Mouse (Mus musculus): Measurements from ENCODE around the gene Mpdu1. TPM values are rescaled to one million over a fixed set of nuclear protein-coding genes. Genes with fewer than 3 reads are reported as not detected.

Mpdu1 gene
- polyA plus RNA-seq, 1 experiment from 2014 or later = 34.5 TPM

- no peak overlapping the region for H3K4me2 ChIP-seq (ENCODE audit: low read depth, low read length)
- 51% methylated on average over 11 of the region's 11 CpGs for WGBS (ENCODE audit: insufficient replicate concordance)
These were observed 31.1 kb upstream of the Mpdu1 start for GRCm38 (mm10) chr11:69693421-69693965.

DNA sequence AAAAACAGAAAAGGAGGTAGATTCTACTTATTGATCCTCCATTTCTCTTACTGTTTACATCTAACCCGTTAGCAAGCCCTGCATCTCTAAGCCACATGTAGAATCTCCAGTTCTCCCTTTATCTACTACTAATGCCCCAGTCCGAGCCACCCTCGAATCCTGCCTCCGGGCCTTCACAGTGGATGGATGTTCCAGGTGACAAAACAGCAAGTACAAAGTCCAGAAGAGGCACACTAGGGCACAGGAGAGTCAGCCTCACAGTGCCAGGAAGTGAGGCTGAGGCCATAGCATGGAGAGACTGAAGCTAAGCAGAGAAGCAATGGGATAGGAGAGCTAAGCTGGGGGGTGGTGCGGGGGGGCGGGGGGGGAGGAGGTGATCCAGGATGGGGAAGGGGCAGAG lies 30.4 kb upstream of the Mpdu1 start:
- no peak overlapping the region for H3K4me3 ChIP-seq (ENCODE audit: low read depth, low read length)
- no peaks in the 10 kb centered on the region; the same call in 1 of the 2 replicates for H3K27me3 ChIP-seq (ENCODE audit: control insufficient read depth, insufficient read depth, low read depth, low read length)
- no peaks in the 10 kb centered on the region for H3K36me3 ChIP-seq (ENCODE audit: control insufficient read depth, insufficient read depth)
- peak; percentile 66 for ATAC-seq (ENCODE audit: low read depth)
- no peak overlapping the region for H3K27ac ChIP-seq (ENCODE audit: low read length)
- H3K4me1 ChIP-seq (ENCODE audit: control insufficient read depth, low read depth, low read length) = peaks cover 8% of the 10 kb centered on the region
- H3K9ac ChIP-seq (ENCODE audit: low read depth, low read length) = no peak overlapping the region
- no peaks in the 10 kb centered on the region for H3K9me3 ChIP-seq (replicated peaks; ENCODE audit: control insufficient read depth, low read length)
- 63% methylated on average over 6 of the region's 6 CpGs for WGBS (ENCODE audit: insufficient replicate concordance)
- no peak overlapping the region for H3K4me2 ChIP-seq (ENCODE audit: low read depth, low read length)

More at GRCm38 (mm10) chr11:69693421-69693965, 31.1 kb upstream of the Mpdu1 start:
- Histone ChIP-seq H3K27me3 (ENCODE audit: control insufficient read depth, insufficient read depth, low read depth, low read length) (no peaks in the 10 kb centered on the region; the same call in 1 of the 2 replicates), H3K4me1 (ENCODE audit: control insufficient read depth, low read depth, low read length) (peaks cover 8% of the 10 kb centered on the region), H3K9ac (ENCODE audit: low read depth, low read length) (no peak overlapping the region), H3K27ac (ENCODE audit: low read length) (no peak overlapping the region), H3K9me3 (replicated peaks; ENCODE audit: control insufficient read depth, low read length) (no peaks in the 10 kb centered on the region), H3K4me3 (ENCODE audit: low read depth, low read length) (no peak overlapping the region), H3K36me3 (ENCODE audit: control insufficient read depth, insufficient read depth) (no peaks in the 10 kb centered on the region)
- no peak for ATAC-seq (ENCODE audit: low read depth)

- Histone ChIP-seq H3K27ac (ENCODE audit: low read length) (no peak overlapping the region), H3K27me3 (ENCODE audit: control insufficient read depth, insufficient read depth, low read depth, low read length) (no peaks in the 10 kb centered on the region; the same call in 1 of the 2 replicates), H3K36me3 (ENCODE audit: control insufficient read depth, insufficient read depth) (no peaks in the 10 kb centered on the region), H3K4me3 (ENCODE audit: low read depth, low read length) (no peak overlapping the region), H3K4me1 (ENCODE audit: control insufficient read depth, low read depth, low read length) (peaks cover 8% of the 10 kb centered on the region), H3K9me3 (replicated peaks; ENCODE audit: control insufficient read depth, low read length) (no peaks in the 10 kb centered on the region), H3K9ac (ENCODE audit: low read depth, low read length) (no peak overlapping the region), H3K4me2 (ENCODE audit: low read depth, low read length) (no peak overlapping the region)
- 31% methylated on average over 9 of the region's 9 CpGs for WGBS (ENCODE audit: insufficient replicate concordance)
- ATAC-seq (ENCODE audit: low read depth) = no peak
These were observed 29.9 kb upstream of the Mpdu1 start for GRCm38 (mm10) chr11:69692196-69692811.

DNA sequence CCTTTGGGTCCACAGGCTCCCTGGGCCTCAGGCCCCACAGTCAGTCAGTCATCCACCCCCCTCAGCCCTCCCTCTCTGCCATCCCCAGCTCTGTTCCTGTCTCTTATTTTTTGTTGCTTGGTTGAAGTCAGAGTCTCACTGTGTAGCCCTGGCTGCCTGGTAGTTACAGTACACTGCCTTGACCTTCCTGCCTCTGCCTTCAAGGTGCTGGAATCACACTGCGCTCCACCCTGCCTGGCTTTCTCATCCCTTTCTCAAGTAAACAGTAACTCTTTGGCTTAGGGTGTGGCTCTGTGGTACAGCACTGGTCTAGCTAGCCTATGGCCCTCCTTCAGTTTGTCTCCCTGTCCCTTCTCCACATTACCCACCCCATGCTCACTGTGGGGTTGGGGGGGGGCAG lies 27.4 kb upstream of the Mpdu1 start:
- no peak overlapping the region for H3K4me3 ChIP-seq (ENCODE audit: low read depth, low read length)
- H3K27ac ChIP-seq (ENCODE audit: low read length) = no peak overlapping the region
- H3K36me3 ChIP-seq (ENCODE audit: control insufficient read depth, insufficient read depth) = no peaks in the 10 kb centered on the region
- no peak overlapping the region for H3K9ac ChIP-seq (ENCODE audit: low read depth, low read length)
- WGBS (ENCODE audit: insufficient replicate concordance) = 75% methylated on average over 1 of the region's 1 CpGs
- ATAC-seq (ENCODE audit: low read depth) = no peak
- no peaks in the 10 kb centered on the region for H3K9me3 ChIP-seq (replicated peaks; ENCODE audit: control insufficient read depth, low read length)
- no peaks in the 10 kb centered on the region; the same call in 1 of the 2 replicates for H3K27me3 ChIP-seq (ENCODE audit: control insufficient read depth, insufficient read depth, low read depth, low read length)
- H3K4me1 ChIP-seq (ENCODE audit: control insufficient read depth, low read depth, low read length) = peaks cover 16% of the 10 kb centered on the region
- no peak overlapping the region for H3K4me2 ChIP-seq (ENCODE audit: low read depth, low read length)

GRCm38 (mm10) chr11:69687061-69687460 lies 24.6 kb upstream of the Mpdu1 start:
- Histone ChIP-seq H3K4me1 (ENCODE audit: control insufficient read depth, low read depth, low read length) (peaks cover 22% of the 10 kb centered on the region), H3K4me3 (ENCODE audit: low read depth, low read length) (no peak overlapping the region), H3K9ac (ENCODE audit: low read depth, low read length) (no peak overlapping the region), H3K27me3 (ENCODE audit: control insufficient read depth, insufficient read depth, low read depth, low read length) (no peaks in the 10 kb centered on the region), H3K27ac (ENCODE audit: low read length) (no peak overlapping the region), H3K9me3 (replicated peaks; ENCODE audit: control insufficient read depth, low read length) (no peaks in the 10 kb centered on the region), H3K36me3 (ENCODE audit: control insufficient read depth, insufficient read depth) (no peaks in the 10 kb centered on the region), H3K4me2 (ENCODE audit: low read depth, low read length) (no peak overlapping the region)
- no peak for ATAC-seq (ENCODE audit: low read depth)
- WGBS (ENCODE audit: insufficient replicate concordance) = 48% methylated on average over 5 of the region's 5 CpGs

DNA sequence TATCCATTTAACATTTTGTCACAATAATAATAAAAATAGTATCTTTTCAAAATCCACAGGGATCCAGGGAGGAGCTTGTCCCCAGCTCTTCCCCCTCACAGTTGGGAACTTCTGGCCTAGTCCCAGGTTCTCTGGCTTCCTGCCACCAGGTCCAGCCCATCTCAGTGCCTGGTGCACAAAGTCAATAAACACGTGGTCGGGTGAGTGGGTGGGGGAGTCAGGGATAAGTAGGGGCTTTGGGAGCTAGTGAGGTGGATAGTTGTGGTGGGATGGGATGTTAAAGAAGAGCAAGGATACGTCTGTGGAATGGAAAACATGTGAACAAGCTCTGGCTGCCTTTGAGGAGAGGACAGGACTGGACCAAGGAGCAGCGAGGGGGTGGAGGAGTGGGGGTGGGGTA lies 23.9 kb upstream of the Mpdu1 start:
- Histone ChIP-seq H3K9ac (ENCODE audit: low read depth, low read length) (no peak overlapping the region), H3K9me3 (replicated peaks; ENCODE audit: control insufficient read depth, low read length) (no peaks in the 10 kb centered on the region), H3K27ac (ENCODE audit: low read length) (no peak overlapping the region), H3K4me3 (ENCODE audit: low read depth, low read length) (no peak overlapping the region), H3K4me1 (ENCODE audit: control insufficient read depth, low read depth, low read length) (peaks cover 23% of the 10 kb centered on the region), H3K4me2 (ENCODE audit: low read depth, low read length) (no peak overlapping the region), H3K36me3 (ENCODE audit: control insufficient read depth, insufficient read depth) (no peaks in the 10 kb centered on the region), H3K27me3 (ENCODE audit: control insufficient read depth, insufficient read depth, low read depth, low read length) (no peaks in the 10 kb centered on the region)
- WGBS (ENCODE audit: insufficient replicate concordance) = 37% methylated on average over 4 of the region's 4 CpGs
- ATAC-seq (ENCODE audit: low read depth) = no peak

GRCm38 (mm10) chr11:69685526-69686148 lies 23.2 kb upstream of the Mpdu1 start, which contains the start of gene Tnfsf13:
TSS of gene Tnfsf13 (minus strand) at chr11:69685784.
- Histone ChIP-seq H3K27ac (ENCODE audit: low read length) (peak within 1 kb of the TSS; percentile 61), H3K4me1 (ENCODE audit: control insufficient read depth, low read depth, low read length) (peaks cover 29% of the 10 kb centered on the region), H3K36me3 (ENCODE audit: control insufficient read depth, insufficient read depth) (no peaks in the 10 kb centered on the region), H3K4me3 (ENCODE audit: low read depth, low read length) (no peak within 1 kb of the TSS), H3K27me3 (ENCODE audit: control insufficient read depth, insufficient read depth, low read depth, low read length) (no peaks in the 10 kb centered on the region), H3K9ac (ENCODE audit: low read depth, low read length) (no peak within 1 kb of the TSS), H3K9me3 (replicated peaks; ENCODE audit: control insufficient read depth, low read length) (no peaks in the 10 kb centered on the region), H3K4me2 (ENCODE audit: low read depth, low read length) (no peak within 1 kb of the TSS)
- 58% methylated on average over 10 of the region's 10 CpGs for WGBS (ENCODE audit: insufficient replicate concordance)
- ATAC-seq (ENCODE audit: low read depth) = no peak

- H3K27ac ChIP-seq (ENCODE audit: low read length) = no peak overlapping the region
- H3K9ac ChIP-seq (ENCODE audit: low read depth, low read length) = no peak overlapping the region
- no peaks in the 10 kb centered on the region for H3K36me3 ChIP-seq (ENCODE audit: control insufficient read depth, insufficient read depth)
- H3K27me3 ChIP-seq (ENCODE audit: control insufficient read depth, insufficient read depth, low read depth, low read length) = no peaks in the 10 kb centered on the region
- no peak overlapping the region for H3K4me2 ChIP-seq (ENCODE audit: low read depth, low read length)
- no peaks in the 10 kb centered on the region for H3K9me3 ChIP-seq (replicated peaks; ENCODE audit: control insufficient read depth, low read length)
- WGBS (ENCODE audit: insufficient replicate concordance) = 68% methylated on average over 6 of the region's 6 CpGs
- H3K4me3 ChIP-seq (ENCODE audit: low read depth, low read length) = no peak overlapping the region
- ATAC-seq (ENCODE audit: low read depth) = no peak
- H3K4me1 ChIP-seq (ENCODE audit: control insufficient read depth, low read depth, low read length) = peaks cover 36% of the 10 kb centered on the region
These were observed 22.5 kb upstream of the Mpdu1 start for GRCm38 (mm10) chr11:69684936-69685335.

DNA sequence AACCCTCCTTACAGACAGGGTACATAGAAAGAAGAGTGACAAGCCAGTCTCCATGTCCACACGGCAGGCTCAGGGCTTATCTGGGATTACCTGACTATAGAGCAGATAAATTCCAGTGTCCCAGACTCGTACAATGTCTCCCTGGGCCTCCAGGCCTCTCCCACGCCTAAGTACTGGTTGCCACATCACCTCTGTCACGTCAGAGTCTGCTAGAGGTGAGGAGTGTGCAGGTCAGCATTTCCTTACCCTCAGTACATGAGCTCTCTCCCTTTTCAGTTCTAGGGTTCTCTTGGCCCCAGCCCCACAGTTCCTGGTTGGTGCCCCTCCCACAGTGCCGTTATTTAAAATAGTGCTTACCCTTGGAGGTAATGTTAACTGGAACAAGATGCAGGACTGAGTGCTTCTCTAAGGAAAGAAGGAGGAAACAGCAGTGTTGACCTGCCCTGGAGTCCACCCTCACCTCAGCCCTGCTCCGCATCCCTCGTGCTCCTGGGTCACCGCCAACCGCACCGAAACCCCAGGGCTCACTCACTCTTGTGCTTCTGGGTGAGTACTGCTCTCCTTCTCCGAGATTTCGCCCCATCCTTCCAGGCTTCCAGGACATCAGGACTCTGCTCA lies 21.8 kb upstream of the Mpdu1 start:
- Histone ChIP-seq H3K4me3 (ENCODE audit: low read depth, low read length) (no peak overlapping the region), H3K36me3 (ENCODE audit: control insufficient read depth, insufficient read depth) (no peaks in the 10 kb centered on the region), H3K9ac (ENCODE audit: low read depth, low read length) (no peak overlapping the region), H3K4me1 (ENCODE audit: control insufficient read depth, low read depth, low read length) (peaks cover 36% of the 10 kb centered on the region), H3K27ac (ENCODE audit: low read length) (no peak overlapping the region), H3K4me2 (ENCODE audit: low read depth, low read length) (no peak overlapping the region), H3K9me3 (replicated peaks; ENCODE audit: control insufficient read depth, low read length) (no peaks in the 10 kb centered on the region), H3K27me3 (ENCODE audit: control insufficient read depth, insufficient read depth, low read depth, low read length) (no peaks in the 10 kb centered on the region)
- no peak for ATAC-seq (ENCODE audit: low read depth)
- 67% methylated on average over 12 of the region's 12 CpGs for WGBS (ENCODE audit: insufficient replicate concordance)
